Mouse (Mus musculus) CD4-positive, CD25-positive, alpha-beta regulatory T cell, adult 4 months (primary cell): Measurements from ENCODE around the gene Sbf2. TPM values are rescaled to one million over a fixed set of nuclear protein-coding genes. Genes with fewer than 3 reads are reported as not detected.
"Not testable (repeated sequence)": the region's sequence is repeated elsewhere in the genome, so short reads cannot be mapped to it uniquely, and the experiment has no call there.

Experiments used
- ATAC-seq: one replicate; pipeline ENCODE4 v1.8.0; 2017
- polyA plus RNA-seq, 2 experiments: library from polyadenylated mRNA; unstranded; fragments of 100-300 nt; shearing (Covaris generic); gene quantifications; one replicate each; pipeline ENCODE4 v1.2.1; 2017

Sbf2 gene
- polyA plus RNA-seq, 2 experiments from 2014 or later, result 1.2 to 3.1 TPM

GRCm38 (mm10) chr7:110565815-110566549 is 48.7 kb downstream of the Sbf2 start:
- no peak for ATAC-seq

- no peak for ATAC-seq
Measured at GRCm38 (mm10) chr7:110561647-110562046, 53.1 kb downstream of the Sbf2 start.

GRCm38 (mm10) chr7:110557001-110557400 is 57.7 kb downstream of the Sbf2 start:
- ATAC-seq, result no peak

GRCm38 (mm10) chr7:110556221-110556620 is 58.5 kb downstream of the Sbf2 start:
- no peak for ATAC-seq

- no peak for ATAC-seq
Measured at GRCm38 (mm10) chr7:110555260-110555659, 59.5 kb downstream of the Sbf2 start.

- ATAC-seq, result no peak
Measured at GRCm38 (mm10) chr7:110548268-110548667, 66.5 kb downstream of the Sbf2 start.

- ATAC-seq, result no peak
Measured at GRCm38 (mm10) chr7:110543341-110543740, 71.4 kb downstream of the Sbf2 start.

GRCm38 (mm10) chr7:110539266-110539665 is 75.5 kb downstream of the Sbf2 start:
- ATAC-seq, result no peak

GRCm38 (mm10) chr7:110530295-110530694 is 84.4 kb downstream of the Sbf2 start:
- not testable (repeated sequence) for ATAC-seq

GRCm38 (mm10) chr7:110525090-110525775 is 89.5 kb downstream of the Sbf2 start:
- ATAC-seq, result no peak

- ATAC-seq, result no peak
Measured at GRCm38 (mm10) chr7:110516241-110517220, 98.2 kb downstream of the Sbf2 start.

- no peak for ATAC-seq
Measured at GRCm38 (mm10) chr7:110514131-110514530, 100.6 kb downstream of the Sbf2 start.

- ATAC-seq, result no peak
Measured at GRCm38 (mm10) chr7:110498653-110499052, 116.1 kb downstream of the Sbf2 start.

GRCm38 (mm10) chr7:110491038-110491437 is 123.7 kb downstream of the Sbf2 start:
- ATAC-seq, result no peak

- no peak for ATAC-seq
Measured at GRCm38 (mm10) chr7:110485051-110485450, 129.7 kb downstream of the Sbf2 start.

GRCm38 (mm10) chr7:110470987-110471386 is 143.7 kb downstream of the Sbf2 start:
- no peak for ATAC-seq

- ATAC-seq, result no peak
Measured at GRCm38 (mm10) chr7:110463471-110463870, 151.3 kb downstream of the Sbf2 start.

- peak; percentile 91 for ATAC-seq
Measured at GRCm38 (mm10) chr7:110432301-110432700, 182.4 kb downstream of the Sbf2 start.

GRCm38 (mm10) chr7:110416318-110416717 is 198.4 kb downstream of the Sbf2 start:
- ATAC-seq, result no peak

GRCm38 (mm10) chr7:110414276-110414675 is 200.4 kb downstream of the Sbf2 start:
- ATAC-seq, result no peak

- no peak for ATAC-seq
Measured at GRCm38 (mm10) chr7:110402092-110402491, 212.6 kb downstream of the Sbf2 start.

GRCm38 (mm10) chr7:110392576-110392975 is 222.1 kb downstream of the Sbf2 start:
- ATAC-seq, result no peak

- no peak for ATAC-seq
Measured at GRCm38 (mm10) chr7:110391632-110392031, 223.1 kb downstream of the Sbf2 start.
